Mouse (Mus musculus): ENCODE data around the gene Zmynd10. TPM values are rescaled to one million over a fixed set of nuclear protein-coding genes. Genes with fewer than 3 reads are reported as not detected.

Zmynd10 gene
- total RNA-seq, 2 experiments from 2014 or later = 3.9 to 4.7 TPM

DNA sequence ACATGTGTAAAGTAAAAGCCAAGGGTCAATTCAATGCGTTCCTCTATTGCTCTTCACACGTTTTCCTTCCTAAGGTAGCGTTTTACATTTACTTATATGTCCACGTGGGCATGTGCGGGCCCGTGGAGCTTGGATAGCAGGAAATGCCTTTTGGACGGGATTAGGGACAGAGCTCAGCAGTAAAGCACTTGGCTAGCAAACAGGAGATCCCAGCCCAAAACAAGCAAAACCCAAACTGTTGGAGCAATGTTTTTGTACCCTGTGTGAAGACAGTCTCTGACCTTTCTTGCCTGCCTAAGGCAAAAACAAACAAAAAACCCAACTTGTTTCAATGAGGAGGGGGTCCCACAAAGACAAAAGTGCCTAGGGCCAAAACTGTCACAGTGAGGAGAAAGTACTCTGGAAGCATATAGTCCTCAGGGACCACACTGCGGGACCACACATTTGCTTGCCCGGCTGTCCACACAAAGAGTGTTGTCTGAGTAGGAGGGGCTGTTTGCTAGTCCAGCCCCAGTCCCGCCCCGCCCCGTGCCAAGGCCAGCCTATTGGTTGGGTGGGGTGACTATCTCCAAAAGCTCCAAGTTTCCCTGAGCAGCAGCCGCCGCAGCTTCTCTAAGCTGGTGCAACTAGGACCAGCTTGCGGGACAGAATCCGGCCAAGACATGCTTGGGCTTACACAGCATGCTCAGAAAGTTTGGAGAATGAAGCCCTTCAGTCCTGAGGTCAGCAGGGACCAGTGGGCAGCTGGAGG is 29.4 kb downstream of the Zmynd10 start, which contains the start of gene Hyal1:
Gene Hyal1, plus strand, starts transcription at position 571 of the 751 bp plus-strand sequence.
- peak; percentile 90 for DNase-seq
- intact Hi-C loops (cut with DNase I) = no loop called here

- DNase-seq = no peak
- intact Hi-C loops (cut with DNase I) = no loop called here
Observed at GRCm38 (mm10) chr9:107577871-107578270, 30.8 kb downstream of the Zmynd10 start.

DNA sequence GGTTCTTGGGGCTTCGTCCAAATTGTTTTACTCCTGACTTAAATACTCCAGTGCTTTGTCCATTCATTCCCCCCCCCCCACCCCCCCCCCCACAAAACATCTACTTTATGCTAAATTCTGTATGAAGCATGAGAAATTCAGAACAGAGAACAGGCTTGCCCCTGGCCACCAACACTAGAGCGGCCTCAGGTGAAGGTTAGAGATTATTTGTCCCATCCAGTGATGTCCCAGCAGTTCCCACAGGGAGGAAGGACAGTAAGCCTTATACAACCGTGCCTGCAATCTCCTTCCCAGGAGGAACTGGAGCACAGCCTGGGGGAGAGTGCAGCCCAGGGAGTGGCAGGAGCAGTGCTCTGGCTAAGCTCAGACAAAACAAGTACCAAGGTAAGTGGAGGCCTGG is 31.5 kb downstream of the Zmynd10 start, which contains the start of gene Naa80:
Gene Naa80, plus strand, starts transcription at position 301 of the 400 bp plus-strand sequence.
- no peak for DNase-seq
- intact Hi-C loops (cut with DNase I) = no loop called here

DNA sequence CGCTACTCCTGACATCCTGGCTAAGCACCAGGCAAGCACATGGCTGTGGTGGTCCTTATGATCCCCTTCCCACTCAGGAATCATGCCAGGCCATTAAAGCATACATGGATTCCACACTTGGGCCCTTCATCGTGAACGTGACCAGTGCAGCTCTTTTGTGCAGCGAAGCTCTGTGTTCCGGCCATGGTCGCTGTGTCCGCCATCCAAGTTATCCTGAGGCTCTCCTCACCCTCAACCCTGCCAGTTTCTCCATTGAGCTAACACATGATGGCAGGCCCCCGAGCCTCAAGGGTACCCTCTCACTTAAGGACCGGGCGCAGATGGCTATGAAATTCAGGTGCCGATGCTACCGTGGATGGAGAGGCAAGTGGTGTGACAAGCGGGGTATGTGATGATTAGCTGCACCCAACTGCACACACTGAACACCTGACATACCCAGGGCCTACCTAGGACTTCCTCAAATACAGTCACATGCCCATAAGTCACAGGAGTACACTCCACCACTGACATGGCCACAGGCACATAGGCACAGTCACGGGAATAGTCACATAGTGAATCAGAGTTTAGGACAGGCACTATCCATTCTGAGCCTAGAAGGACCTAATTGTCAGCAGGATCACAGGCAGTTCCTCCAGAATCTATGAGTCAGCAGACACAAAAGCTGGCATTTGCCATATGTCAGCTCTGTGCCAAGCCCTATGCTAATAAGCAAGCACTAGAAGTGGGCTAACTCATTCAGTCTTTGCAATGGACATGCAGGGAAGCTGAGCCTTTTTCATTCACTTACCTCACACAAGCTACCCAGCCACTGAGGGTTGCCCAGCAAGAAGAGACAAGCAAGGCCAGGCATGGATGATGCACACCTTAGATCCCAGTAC is 32.2 kb downstream of the Zmynd10 start:
- DNase-seq = no peak
- intact Hi-C loops (cut with DNase I) = no loop called here

DNA sequence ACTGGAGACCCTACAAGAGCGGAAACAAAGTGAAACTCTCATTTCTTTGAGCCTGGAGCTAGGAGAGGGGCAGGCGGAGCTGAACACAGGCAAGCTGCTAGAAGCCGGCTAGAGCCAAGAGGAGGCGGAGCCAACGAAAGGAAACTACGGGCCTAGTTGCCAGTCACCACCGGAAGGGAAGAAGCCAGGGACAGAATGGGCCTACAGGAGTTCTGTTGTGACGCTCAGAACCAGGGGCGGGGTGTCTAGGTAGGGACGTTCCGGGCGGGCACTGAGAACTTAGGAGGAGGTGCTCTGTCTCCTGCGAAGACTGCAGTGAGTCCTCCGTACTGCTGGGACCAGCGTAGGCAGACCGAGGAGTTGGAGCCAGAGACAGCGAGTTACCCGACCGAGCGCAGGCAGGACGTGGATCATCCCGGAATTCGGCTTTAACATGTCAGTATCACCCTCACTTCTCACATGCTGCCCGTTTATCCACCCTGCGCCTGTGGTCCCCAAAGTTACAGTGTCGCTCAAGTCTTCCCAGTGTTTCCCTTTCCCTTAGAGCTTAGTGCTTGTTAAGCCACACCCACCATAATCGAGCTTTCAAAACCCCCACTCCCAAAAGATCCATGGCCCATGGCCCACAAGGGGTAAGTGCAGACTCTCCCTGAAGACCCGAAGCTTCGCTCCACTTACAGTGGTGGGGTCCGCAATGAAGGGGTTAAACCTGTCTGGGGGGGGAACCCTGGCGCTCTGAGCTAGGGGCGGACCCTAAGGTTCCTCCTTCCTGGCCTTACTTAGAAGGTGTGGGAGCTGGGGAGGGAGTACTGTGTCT is 33.6 kb downstream of the Zmynd10 start, which contains the start of gene Hyal3:
Gene Hyal3, plus strand, starts transcription at position 318 of the 817 bp plus-strand sequence.
- intact Hi-C loops (cut with DNase I) = no loop called here
- DNase-seq = peak; percentile 87

- no peak for DNase-seq
- intact Hi-C loops (cut with DNase I) = no loop called here
Observed at GRCm38 (mm10) chr9:107581584-107581983, 34.5 kb downstream of the Zmynd10 start.

- intact Hi-C loops (cut with DNase I) = no loop called here
- no peak for DNase-seq
Observed at GRCm38 (mm10) chr9:107582509-107583062, 35.5 kb downstream of the Zmynd10 start.

DNA sequence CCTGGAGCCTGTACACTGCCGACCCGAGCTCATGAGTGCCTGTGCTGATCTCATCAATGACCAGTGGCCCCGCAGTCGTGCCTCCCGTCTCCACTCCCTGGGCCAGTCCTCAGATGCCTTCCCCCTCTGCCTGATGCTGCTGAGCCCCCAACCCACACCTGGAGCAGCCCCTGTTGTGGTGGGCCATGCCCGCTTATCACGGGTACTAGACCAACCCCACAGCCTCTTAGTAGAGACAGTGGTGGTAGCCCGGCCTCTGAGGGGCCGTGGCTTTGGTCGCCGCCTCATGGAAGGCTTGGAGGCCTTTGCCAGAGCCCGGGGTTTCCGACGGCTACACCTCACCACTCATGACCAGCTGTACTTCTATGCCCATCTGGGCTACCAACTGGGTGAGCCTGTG is 36.1 kb downstream of the Zmynd10 start:
- intact Hi-C loops (cut with DNase I) = no loop called here

GRCm38 (mm10) chr9:107586504-107586903 is 39.4 kb downstream of the Zmynd10 start:
- no peak for DNase-seq
- intact Hi-C loops (cut with DNase I) = no loop called here

More for the DNA sequence above, 36.1 kb downstream of the Zmynd10 start:
- DNase-seq = no peak

DNA sequence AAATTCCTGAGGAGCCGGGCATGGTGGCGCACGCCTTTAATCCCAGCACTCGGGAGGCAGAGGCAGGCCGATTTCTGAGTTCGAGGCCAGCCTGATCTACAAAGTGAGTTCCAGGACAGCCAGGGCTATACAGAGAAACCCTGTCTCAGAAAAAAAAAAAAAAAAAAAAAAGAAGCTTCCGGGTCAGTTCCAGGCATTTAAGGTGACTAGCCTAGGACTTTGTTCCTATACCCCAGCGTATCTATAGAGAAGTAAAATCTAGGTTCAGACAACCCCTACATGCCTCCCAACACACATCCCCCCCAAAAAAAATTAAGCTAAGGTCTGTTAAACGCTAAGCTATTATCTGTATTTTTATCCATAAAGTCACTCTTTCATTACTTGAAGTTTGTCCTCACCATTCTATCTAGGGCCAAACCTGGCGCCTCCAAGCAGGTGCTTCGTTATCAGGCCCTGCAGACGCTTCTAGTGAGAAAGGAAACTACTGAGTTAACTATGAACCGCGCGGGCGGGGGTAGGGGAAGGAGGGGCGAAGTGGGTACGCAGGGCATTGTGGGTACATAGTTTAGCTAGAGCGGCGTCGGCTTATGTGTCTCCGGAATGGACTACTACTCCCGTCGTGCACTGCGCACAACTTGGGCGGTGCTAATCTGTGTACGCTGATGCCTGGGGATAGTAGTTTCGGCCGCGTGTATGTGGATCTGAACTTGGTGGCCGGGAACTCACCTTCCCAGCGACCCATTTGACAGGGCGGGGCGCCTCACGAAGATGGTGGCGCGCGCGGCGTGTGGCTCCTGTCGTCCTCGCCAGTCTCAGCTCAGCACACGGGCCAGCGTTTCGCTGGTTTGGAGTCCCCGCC is 40.1 kb downstream of the Zmynd10 start, which contains the start of gene Ifrd2:
Gene Ifrd2, plus strand, starts transcription at position 669 of the 859 bp plus-strand sequence.
- peak; percentile 97 for DNase-seq
- intact Hi-C loops (cut with DNase I) = no loop called here

- DNase-seq = peak; percentile 39
- intact Hi-C loops (cut with DNase I) = no loop called here
Observed at GRCm38 (mm10) chr9:107587833-107588639, 40.9 kb downstream of the Zmynd10 start.

DNA sequence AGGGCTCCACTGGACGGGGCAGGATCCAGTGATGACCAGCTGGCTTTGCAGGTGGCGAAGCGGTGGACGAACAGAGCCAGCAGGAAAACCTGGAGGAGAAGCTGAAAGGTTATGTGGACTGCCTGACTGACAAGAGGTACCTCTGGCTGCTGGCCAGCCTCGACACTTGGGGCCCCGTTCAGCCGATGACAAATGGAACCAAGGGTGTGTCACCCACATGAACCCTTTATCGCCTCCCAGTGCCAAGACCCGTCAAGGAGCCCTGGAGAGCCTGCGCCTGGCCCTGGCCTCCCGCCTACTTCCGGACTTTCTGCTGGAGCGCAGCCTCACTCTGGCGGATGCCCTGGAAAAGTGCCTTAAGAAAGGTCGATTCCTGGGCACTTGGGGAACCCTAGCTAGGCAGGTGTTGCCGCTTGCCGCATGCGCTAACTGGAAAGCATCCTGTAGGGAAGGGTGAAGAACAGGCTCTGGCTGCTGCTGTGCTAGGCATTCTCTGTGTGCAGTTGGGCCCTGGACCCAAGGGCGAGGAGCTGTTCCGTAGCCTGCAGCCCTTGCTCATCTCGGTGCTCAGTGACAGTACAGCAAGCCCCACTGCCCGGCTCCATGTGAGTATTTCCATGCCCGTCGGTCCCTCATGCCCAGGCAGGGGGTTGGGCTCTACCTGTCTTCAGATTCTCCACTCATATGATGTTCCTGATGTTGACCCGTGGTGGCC is 43.1 kb downstream of the Zmynd10 start:
- intact Hi-C loops (cut with DNase I) = no loop called here
- DNase-seq = no peak

DNA sequence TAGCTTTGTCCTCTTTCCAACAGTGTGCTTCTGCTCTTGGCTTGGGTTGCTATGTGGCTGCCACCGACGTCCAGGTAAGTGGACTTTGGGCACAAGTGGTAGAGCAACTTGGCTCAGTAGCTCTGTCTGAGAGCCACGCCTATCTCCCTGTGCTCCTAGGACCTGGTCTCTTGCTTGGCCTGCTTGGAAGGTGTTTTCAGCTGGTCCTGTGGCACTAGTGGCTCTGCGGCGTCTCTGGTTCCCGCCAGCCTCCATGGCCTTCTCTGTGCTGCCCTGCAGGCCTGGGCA is 43.6 kb downstream of the Zmynd10 start:
- intact Hi-C loops (cut with DNase I) = no loop called here
- no peak for DNase-seq

- peak; percentile 84 for DNase-seq
- intact Hi-C loops (cut with DNase I) = no loop called here
Observed at GRCm38 (mm10) chr9:107593101-107593976, 46.2 kb downstream of the Zmynd10 start.

GRCm38 (mm10) chr9:107594281-107595062 is 47.4 kb downstream of the Zmynd10 start:
- DNase-seq = no peak
- intact Hi-C loops (cut with DNase I) = no loop called here
